In the genomic region with DNA sequence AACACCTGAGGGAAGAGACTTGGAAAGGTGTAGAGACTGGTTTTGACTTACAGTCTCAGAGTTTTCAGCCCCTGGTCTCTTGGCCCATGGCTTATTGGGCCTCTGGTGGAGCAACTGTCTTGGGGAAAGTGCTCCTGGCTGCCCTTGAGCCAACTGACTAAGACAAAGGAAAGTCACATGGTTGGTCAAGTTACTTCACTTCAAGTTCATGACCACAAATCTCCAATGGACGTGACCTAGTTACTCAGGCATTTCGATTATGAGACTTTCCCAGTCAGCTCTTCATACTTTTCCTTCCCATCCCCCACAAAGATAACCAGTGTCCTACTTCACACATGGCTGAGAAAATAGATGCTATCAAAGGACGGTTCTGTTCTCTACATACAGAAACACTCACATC, we compare ENCODE assay signal across 26 mouse cellular contexts. TPM values are rescaled to one million over a fixed set of nuclear protein-coding genes. Genes with fewer than 3 reads are reported as not detected.
A peak's percentile ranks its signal among the peaks of the same experiment; 100 is the strongest.
DNase-seq lines count a peak whose midpoint lies in the region; ATAC-seq and TF ChIP-seq lines count a peak whose summit lies in the region.
"Had no signal": no experiment of that assay in that cellular context is flagged by ENCODE, and none has a peak within 500 bp of the region (broad histone marks: within the 10 kb centered on the region; RNA-seq: fewer than 3 reads in every experiment).

No protein-coding gene starts in this region.

- WGBS in heart, embryonic 10.5 days: 74% methylated on average over 3 of the region's 3 CpGs
- 91% methylated on average over 3 of the region's 3 CpGs for WGBS in midbrain, embryonic 14.5 days

- ATAC-seq in Patski: peak; percentile 83
- ATAC-seq in erythroblast, adult 5-6 weeks (replicated peaks; ENCODE audit: low FRiP score, poor library complexity, severe bottlenecking): no peak
- no peak for ATAC-seq in midbrain, embryonic 14.5 days (ENCODE audit: low FRiP score, low TSS enrichment)
- ATAC-seq: forebrain, embryonic 16.5 days; intestine, embryonic 15.5 days had no signal

- H3K36me3 ChIP-seq in heart, embryonic 10.5 days: no peaks in the 10 kb centered on the region
- H3K36me3 ChIP-seq in C2C12 (ENCODE audit: control insufficient read depth, insufficient read depth): no peaks in the 10 kb centered on the region
- H3K36me3 ChIP-seq in midbrain, embryonic 14.5 days (ENCODE audit: control insufficient read depth, insufficient read depth, low read length): no peaks in the 10 kb centered on the region
- H3K36me3 ChIP-seq: embryonic facial prominence, embryonic 10.5 days; heart, embryonic 12.5 days; hindbrain, embryonic 10.5 days; intestine, embryonic 15.5 days had no signal

- H3K4me1 ChIP-seq in heart, embryonic 10.5 days: no peaks in the 10 kb centered on the region
- no peaks in the 10 kb centered on the region for H3K4me1 ChIP-seq in midbrain, embryonic 14.5 days (ENCODE audit: control insufficient read depth, insufficient read depth, low read length)
- H3K4me1 ChIP-seq: embryonic facial prominence, embryonic 10.5 days; heart, embryonic 12.5 days; hindbrain, embryonic 10.5 days; intestine, embryonic 15.5 days had no signal

- no peak overlapping the region for H3K9ac ChIP-seq in midbrain, embryonic 14.5 days (replicated peaks; ENCODE audit: low read length)
- H3K9ac ChIP-seq: heart, embryonic 12.5 days; hindbrain, embryonic 14.5 days; intestine, embryonic 15.5 days had no signal

- H3ac ChIP-seq in C2C12 (ENCODE audit: control insufficient read depth, insufficient read length, low read depth): no peak overlapping the region

- no peak overlapping the region for H3K4me3 ChIP-seq in heart, embryonic 10.5 days
- no peak overlapping the region for H3K4me3 ChIP-seq in C2C12 (ENCODE audit: insufficient read depth, poor library complexity, severe bottlenecking)
- H3K4me3 ChIP-seq in midbrain, embryonic 14.5 days (replicated peaks; ENCODE audit: low read depth, low read length): no peak overlapping the region
- H3K4me3 ChIP-seq: embryonic facial prominence, embryonic 10.5 days; erythroblast, embryonic 14.5 days; heart, adult 2 months; heart, embryonic 12.5 days; hindbrain, embryonic 10.5 days; intestine, embryonic 15.5 days had no signal

- no peaks in the 10 kb centered on the region for H3K79me2 ChIP-seq in C2C12 (ENCODE audit: control insufficient read depth, insufficient read depth)

- CTCF ChIA-PET in Patski (lab: Charles Lee): interaction anchor here (0.9 kb wide), 1 partner anchor 17 kb away, joined by 3 read pairs; no protein-coding TSS in a partner anchor

- H3K4me2 ChIP-seq in midbrain, embryonic 14.5 days (ENCODE audit: low read length): no peak overlapping the region
- H3K4me2 ChIP-seq: heart, embryonic 12.5 days; hindbrain, embryonic 14.5 days; intestine, embryonic 15.5 days had no signal

- POLR2A ChIA-PET in Patski (lab: Charles Lee): no interaction called here

- no peak overlapping the region for H3K27ac ChIP-seq in heart, embryonic 10.5 days
- no peak overlapping the region for H3K27ac ChIP-seq in midbrain, embryonic 14.5 days (replicated peaks; ENCODE audit: low read depth, low read length)
- H3K27ac ChIP-seq: embryonic facial prominence, embryonic 10.5 days; heart, adult 2 months; hindbrain, embryonic 10.5 days; hindbrain, embryonic 14.5 days; intestine, embryonic 15.5 days had no signal

- no peaks in the 10 kb centered on the region for H3K9me3 ChIP-seq in heart, embryonic 10.5 days
- H3K9me3 ChIP-seq in midbrain, embryonic 14.5 days (ENCODE audit: control insufficient read depth, low read length): no peaks in the 10 kb centered on the region
- H3K9me3 ChIP-seq: intestine, embryonic 15.5 days had no signal

- TF ChIP-seq CTCF in C2C12 (IDR thresholded peaks at IDR 0.05; ENCODE audit: control insufficient read depth, insufficient read depth, insufficient read length) (no peak), Patski (IDR thresholded peaks at IDR 0.05) (no peak)

- H3K79me3 ChIP-seq in C2C12 (ENCODE audit: low read depth): no peaks in the 10 kb centered on the region

- H3K27me3 ChIP-seq in heart, embryonic 10.5 days (ENCODE audit: insufficient read depth, poor library complexity, severe bottlenecking): no peaks in the 10 kb centered on the region
- H3K27me3 ChIP-seq in C2C12 (ENCODE audit: control insufficient read depth, insufficient read depth, insufficient read length): no peaks in the 10 kb centered on the region
- H3K27me3 ChIP-seq in Patski: no peaks in the 10 kb centered on the region
- no peaks in the 10 kb centered on the region for H3K27me3 ChIP-seq in midbrain, embryonic 14.5 days (ENCODE audit: control insufficient read depth, insufficient read depth, low read length)
- H3K27me3 ChIP-seq: heart, embryonic 12.5 days; intestine, embryonic 15.5 days had no signal

- peak; percentile 28 for DNase-seq in heart, embryonic 10.5 days (ENCODE audit: low spot score)
- DNase-seq in heart, adult 11 months: no peak
- peak; percentile 42 for DNase-seq in Patski (ENCODE audit: low read depth, low spot score)
- no peak for DNase-seq in thymus, postnatal 10 days (ENCODE audit: low spot score in 2 of 2)
- DNase-seq in midbrain, embryonic 14.5 days: no peak
- DNase-seq: cerebellum, adult 2 months; cerebellum, postnatal 10 days; gastrocnemius, postnatal 10 days; heart, adult 2 months; kidney, adult 18-20 months had no signal

- in situ Hi-C loops in Patski (cut with MboI; ENCODE audit: low pct_unique_long_range_greater_than_20kb): no loop called here

TF ChIP-seq in C2C12, 6 proteins besides CTCF, POLR2A, EP300 and RAD21:
- TF ChIP-seq MAX (IDR thresholded peaks at IDR 0.05): peak; percentile 49
- TF ChIP-seq MYOD1 (IDR thresholded peaks at IDR 0.05; ENCODE audit: control insufficient read depth, insufficient read length, low read depth): no peak
- no peak for TF ChIP-seq MYOG (IDR thresholded peaks at IDR 0.05; ENCODE audit: control insufficient read depth, extremely low read depth, insufficient read length)
- TF ChIP-seq CEBPB (IDR thresholded peaks at IDR 0.05; ENCODE audit: low read depth): no peak
- peak; percentile 66 for TF ChIP-seq USF1 (IDR thresholded peaks at IDR 0.05; ENCODE audit: low read depth)
- no peak for TF ChIP-seq FOSL1 (IDR thresholded peaks at IDR 0.05; ENCODE audit: insufficient read depth, low read length, poor library complexity, severe bottlenecking)

RNA-seq across cellular contexts. Expression of gene Gm12569, which starts 12.5 kb away (rescaled TPM):
- polyA plus RNA-seq in heart, embryonic 10.5 days (2016; fragmentation: Nextera tagmentation; extraction: Ambion mirVana): not detected in 2 replicates
- polyA plus RNA-seq in C2C12 (2012; fragmentation: generic; extraction: Trizol): 0.09 TPM
- not detected for polyA plus RNA-seq in Patski (2021)
- total RNA-seq in erythroblast, adult 5-6 weeks (2015; ENCODE audit: low replicate concordance): not detected in 2 replicates
- total RNA-seq in erythroblast, adult 5-6 weeks (2017; ENCODE audit: low replicate concordance): not detected in 2 replicates
- not detected in 2 replicates for polyA plus RNA-seq in midbrain, embryonic 14.5 days (2014; fragmentation: Nextera tagmentation; extraction: Ambion mirVana)
- total RNA-seq: adrenal gland, adult 18-20 months; gastrocnemius, postnatal 10 days; gastrocnemius, postnatal 4 days; heart, adult 2 months; heart, postnatal 25 days had no signal
- polyA plus RNA-seq: cerebellum, adult 2 months; embryonic facial prominence, embryonic 10.5 days; embryonic facial prominence, embryonic 14.5 days; erythroblast, embryonic 14.5 days; forebrain, embryonic 11.5 days; forebrain, embryonic 16.5 days; frontal cortex, adult 2 months; heart, adult 2 months; heart, embryonic 12.5 days; heart, embryonic 16.5 days; hindbrain, embryonic 10.5 days; hindbrain, embryonic 14.5 days; intestine, embryonic 15.5 days had no signal

RNA-seq across cellular contexts. Expression of gene Clk4, which starts 53.8 kb away (rescaled TPM):
- polyA plus RNA-seq in heart, embryonic 10.5 days (2016; fragmentation: Nextera tagmentation; extraction: Ambion mirVana): 71.2 and 86.8 TPM in 2 replicates
- polyA plus RNA-seq in C2C12 (2012; fragmentation: generic; extraction: Trizol): 12.5 TPM
- polyA plus RNA-seq in Patski (2021): 76.1 TPM
- total RNA-seq in erythroblast, adult 5-6 weeks (2015; ENCODE audit: low replicate concordance): 117 and 126 TPM in 2 replicates
- 186 and 226 TPM in 2 replicates for total RNA-seq in erythroblast, adult 5-6 weeks (2017; ENCODE audit: low replicate concordance)
- polyA plus RNA-seq in midbrain, embryonic 14.5 days (2014; fragmentation: Nextera tagmentation; extraction: Ambion mirVana): 144 and 159 TPM in 2 replicates

RNA-seq across cellular contexts. Expression of gene BC049762, which starts 55.1 kb away (rescaled TPM):
- polyA plus RNA-seq in heart, embryonic 10.5 days (2016; fragmentation: Nextera tagmentation; extraction: Ambion mirVana): 0.36 and 0.47 TPM in 2 replicates
- polyA plus RNA-seq in C2C12 (2012; fragmentation: generic; extraction: Trizol) (0.05 TPM), Patski (2021) (0.10 TPM)
- total RNA-seq in erythroblast, adult 5-6 weeks (2015; ENCODE audit: low replicate concordance): not detected in 2 replicates
- not detected in 2 replicates for total RNA-seq in erythroblast, adult 5-6 weeks (2017; ENCODE audit: low replicate concordance)
- polyA plus RNA-seq in midbrain, embryonic 14.5 days (2014; fragmentation: Nextera tagmentation; extraction: Ambion mirVana): 0.43 TPM in 1 of 2 replicates, not detected in the other
- total RNA-seq: gastrocnemius, postnatal 10 days; gastrocnemius, postnatal 4 days had no signal
- polyA plus RNA-seq: erythroblast, embryonic 14.5 days; forebrain, embryonic 16.5 days; hindbrain, embryonic 10.5 days had no signal

Comparison
In these comparisons a context has a peak if more than half of its experiments do, and no peak if none do; other contexts are left out.
1. DNase-seq: peak in heart, embryonic 10.5 days (single experiment) and Patski (single experiment); none in heart, adult 11 months (single experiment), thymus, postnatal 10 days (0 of 2) and midbrain, embryonic 14.5 days (single experiment).